Mouse (Mus musculus) CD8-positive naive resting alpha-beta T cell, adult 2 months (primary cell): Measurements from ENCODE around the gene Slc22a6.
A peak's percentile ranks its signal among the peaks of the same experiment; 100 is the strongest.

ENCODE experiments used
- DNase-seq, 2 experiments: peaks; one replicate each; pipeline ENCODE4 v3.0.0; 2022; ENCODE audit warnings: low read depth in 2 of 2, low spot score in 2 of 2

Gene Slc22a6

DNA sequence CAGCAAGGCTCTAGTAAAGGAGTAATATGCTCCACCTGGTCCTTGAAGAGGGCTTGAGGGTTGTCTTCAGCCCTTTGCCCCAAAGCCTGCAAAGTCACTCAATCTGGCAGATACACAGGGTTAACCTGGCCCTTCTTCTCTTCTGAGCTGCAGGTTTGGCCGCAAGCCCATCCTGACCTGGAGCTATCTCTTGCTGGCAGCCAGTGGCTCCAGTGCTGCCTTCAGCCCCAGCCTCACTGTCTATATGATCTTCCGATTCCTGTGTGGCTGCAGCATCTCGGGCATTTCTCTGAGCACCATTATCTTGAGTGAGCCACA, 12.6 kb upstream of the Slc22a6 start:
- no peak for DNase-seq

DNA sequence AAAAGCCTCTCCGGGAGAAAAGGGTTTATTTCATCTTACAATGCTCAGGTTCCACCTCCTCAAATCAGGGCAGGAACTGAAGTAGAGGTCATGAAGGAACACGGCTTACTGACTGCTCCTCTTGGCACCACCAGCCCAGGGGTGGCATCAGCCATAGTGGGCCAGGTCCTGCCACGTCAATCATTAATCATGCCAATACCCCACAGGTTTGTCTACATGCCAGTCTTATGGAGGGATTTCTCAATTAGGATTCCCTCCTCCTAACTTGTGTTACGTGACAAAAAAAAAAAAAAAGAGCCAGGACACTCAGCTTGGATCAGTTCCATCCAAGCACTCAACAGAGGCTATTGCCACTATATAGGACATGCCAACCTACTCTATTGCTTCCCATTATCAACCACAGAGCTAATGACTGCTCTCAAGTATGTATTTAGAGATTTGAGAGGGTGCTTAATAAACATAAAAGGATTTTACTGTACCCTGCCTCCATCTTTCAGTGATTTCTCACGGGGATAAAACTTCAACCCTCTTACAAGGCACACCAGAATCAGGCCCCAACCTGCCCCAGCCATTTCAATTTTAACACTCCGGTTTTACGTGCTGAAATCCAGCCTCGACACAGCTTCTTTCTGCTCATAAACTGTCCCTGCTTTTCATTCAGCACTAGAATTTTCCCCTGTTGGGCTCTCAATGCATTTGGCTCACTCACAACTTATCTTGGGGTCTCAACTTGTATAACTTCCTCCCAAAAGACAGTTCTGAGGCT, 6.3 kb upstream of the Slc22a6 start:
- DNase-seq = no peak

DNA sequence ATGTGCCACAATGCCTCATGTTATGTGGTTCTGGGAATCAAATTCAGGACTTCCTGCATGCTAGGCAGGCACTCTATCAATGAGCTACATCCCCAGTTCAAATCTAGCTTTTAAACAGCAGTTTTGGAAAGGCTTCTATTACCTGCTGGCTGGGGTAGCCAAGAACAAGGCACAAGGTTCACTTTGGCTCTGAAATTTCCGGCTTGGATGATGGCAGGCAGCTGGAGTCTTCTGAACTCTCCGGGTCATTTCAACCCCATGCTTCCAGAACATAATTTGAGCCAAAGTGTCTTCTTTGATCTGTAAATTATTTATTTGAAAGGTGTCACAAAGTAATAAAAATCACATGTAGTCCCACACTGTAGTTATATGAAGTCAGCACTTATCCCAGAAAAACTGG, 4.7 kb upstream of the Slc22a6 start:
- no peak for DNase-seq

DNA sequence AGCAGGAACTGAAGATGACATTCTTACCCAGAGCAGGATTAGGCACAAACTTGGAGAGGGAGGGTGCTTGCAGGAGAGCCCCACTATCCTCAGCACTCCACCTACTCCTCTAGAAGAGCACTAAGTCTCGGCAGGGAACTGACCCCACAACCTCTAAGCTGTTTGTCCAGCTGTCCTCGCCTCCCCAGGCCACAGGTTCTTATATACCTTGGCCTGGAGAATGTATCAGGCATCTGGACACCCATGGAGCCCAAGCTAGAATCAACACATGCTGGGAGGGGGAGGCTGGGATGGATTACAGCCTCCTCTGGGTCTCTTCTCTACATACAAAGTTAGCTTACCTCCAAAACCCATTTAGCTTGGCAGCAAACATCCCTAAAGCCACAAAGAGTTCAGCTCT, 3.5 kb upstream of the Slc22a6 start:
- no peak for DNase-seq

DNA sequence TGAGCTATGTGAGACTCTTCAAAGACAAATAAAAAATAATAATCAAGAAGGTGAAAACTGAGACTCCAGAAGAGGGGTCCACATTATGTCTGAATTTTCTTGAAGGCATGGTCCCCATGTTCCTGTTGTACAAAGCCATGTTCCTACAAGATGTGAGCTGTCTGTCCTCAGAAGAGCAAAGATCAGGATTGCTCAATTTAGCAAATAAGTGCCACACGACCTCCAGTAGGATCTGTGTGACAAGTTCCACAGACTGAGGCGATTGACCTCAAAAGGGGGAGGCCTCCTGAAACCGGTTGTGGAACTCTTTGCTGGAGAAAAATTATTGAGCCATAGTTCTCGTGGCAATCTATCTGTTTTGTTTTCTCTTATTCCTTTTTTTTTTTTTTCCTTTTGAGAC, 1.5 kb upstream of the Slc22a6 start:
- no peak for DNase-seq

DNA sequence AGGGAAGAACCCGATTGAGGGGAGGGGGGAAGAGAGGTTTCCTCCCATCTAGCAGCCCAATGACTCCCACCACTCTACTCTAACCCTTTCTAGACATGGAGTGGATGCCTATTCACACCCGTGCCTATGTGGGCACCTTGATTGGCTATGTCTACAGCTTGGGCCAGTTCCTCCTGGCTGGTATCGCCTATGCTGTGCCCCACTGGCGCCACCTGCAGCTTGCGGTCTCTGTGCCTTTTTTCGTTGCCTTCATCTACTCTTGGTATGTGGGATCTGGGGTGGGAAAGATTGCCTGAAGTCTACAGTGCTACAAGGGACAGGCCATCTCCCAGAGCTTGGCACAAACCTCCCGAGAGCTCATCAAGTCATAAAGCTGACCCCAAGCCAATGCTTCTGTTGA, 3.3 kb downstream of the Slc22a6 start:
- DNase-seq = no peak

DNA sequence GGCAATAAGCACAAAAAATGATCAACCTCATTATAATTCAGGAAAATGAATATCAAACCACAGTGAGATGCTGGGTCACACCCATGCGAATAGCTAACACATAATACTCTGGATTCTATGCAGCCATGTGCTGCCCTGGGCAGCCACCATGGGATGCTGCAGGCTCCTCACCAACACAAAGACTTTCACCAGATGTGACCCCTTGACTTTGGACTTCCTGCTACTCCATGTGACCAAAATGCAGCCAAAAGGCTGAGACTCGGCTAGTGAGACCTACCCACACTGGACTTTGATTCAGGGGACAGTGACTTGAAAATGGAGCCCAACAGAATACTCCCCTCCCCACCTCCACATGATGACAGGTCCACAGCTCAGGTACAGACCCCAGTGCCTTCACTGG, 12.4 kb downstream of the Slc22a6 start:
- no peak for DNase-seq

DNA sequence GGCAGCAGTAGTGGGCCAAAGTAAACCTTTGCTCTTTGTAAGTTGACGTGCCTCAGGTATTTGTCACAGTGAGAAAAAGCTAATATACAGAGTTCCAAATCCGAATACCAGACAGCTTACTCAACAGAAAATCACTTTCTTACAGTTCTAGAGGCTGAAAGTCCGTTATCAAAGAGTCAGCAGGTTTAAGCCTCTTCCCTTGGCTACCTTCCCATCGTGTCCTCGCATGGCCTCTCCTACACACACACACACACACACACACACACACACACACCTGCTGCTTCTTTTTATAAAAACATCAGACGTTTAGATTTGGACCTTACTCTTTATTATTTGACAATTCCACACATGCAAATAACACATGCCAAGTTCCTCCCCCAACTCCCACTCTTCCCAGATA, 13.0 kb downstream of the Slc22a6 start:
- no peak for DNase-seq

DNA sequence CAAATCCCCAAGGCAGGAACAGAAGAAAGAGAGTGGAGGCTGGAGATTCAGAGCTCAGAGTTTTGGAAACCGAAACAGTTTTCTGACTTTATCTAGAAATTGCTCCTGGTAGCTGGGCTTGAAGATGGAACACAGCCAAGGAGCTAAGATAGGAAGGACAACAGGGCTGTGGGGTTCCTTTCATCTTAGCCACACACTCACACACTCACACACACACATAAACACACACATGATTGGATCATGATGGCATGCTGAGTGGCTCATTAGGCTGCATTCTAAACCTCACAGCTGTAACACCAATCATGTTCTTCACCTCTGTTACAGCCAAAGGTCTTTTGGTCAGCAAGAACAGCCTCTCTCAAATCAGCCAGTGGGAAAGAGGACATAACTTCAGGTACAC, 14.2 kb downstream of the Slc22a6 start:
- no peak for DNase-seq

DNA sequence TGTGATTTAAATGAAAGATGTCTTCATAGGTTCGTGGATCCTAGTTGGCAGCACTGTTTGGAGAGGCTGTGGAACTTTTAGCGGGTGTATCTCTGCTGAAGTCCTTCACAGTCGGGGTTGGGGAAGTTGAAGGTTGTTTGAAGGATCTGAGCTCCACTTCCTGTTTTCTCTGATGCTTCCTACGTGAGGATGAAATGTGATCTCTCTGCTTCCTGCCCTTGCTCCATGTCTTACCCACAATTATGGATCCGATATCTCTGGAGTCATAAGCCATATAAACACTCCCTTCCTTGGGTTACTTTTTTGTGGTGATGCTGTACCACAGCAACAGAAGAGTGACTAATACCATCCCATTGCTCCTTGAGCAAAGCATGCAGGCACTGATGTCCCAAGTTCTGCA, 24.2 kb downstream of the Slc22a6 start:
- DNase-seq = no peak

DNA sequence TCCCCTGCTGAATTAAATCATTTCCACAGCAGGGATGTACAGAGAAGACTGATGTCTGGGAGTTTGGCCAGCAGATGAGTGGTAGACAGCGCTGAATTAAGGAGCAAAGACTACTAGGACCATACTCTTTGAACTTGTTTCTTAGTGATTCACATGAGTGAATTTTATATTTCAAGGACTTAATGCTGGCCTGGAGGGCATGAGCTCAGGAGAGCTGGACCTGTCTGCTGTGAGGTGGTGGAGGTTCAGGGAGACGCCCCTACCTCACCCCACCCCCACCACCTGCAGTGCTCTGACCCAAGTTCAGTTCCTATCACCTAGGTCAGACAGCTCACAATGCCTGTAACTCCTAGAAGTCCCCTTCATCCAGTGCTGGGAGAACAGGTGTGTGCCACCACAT, 28.6 kb downstream of the Slc22a6 start:
- DNase-seq = no peak

DNA sequence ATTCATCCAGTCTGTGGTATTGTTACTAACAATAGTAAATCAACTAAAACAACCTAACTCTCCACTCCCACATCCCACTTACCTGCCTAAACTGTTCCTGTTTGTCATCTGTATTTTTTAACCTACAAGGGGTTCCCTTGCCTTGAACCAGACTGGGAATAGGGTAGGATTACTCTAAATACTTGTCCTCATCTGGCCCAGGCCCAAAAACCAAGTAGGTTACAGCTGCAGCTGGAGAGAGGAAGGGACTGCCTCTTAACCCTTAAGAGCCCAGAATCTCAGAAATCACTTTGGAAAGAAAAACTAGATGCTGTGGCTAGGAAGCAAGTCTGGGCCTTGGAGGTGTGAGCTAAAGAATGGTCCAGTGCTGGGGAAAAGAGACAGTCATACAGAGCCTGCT, 38.0 kb downstream of the Slc22a6 start:
- no peak for DNase-seq

DNA sequence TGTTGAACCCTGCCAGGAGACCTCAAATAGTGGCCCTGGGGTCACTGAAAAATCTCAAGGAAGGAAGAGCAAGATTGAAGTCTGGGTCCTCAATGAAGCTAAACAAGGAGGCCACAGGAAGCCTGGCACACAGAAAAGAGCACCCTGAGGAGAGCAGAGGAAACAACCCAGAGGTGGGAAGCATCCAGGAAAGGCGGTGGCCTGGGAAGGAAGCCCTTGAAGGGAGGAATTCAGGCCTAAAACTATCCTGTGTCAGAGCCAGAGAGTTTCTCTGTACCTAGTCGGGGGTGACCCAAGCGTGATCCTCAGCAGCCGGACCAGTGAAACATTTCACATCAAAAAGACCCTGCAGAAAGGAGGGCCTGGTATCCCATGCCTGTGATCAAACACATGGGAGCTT, 38.5 kb downstream of the Slc22a6 start:
- no peak for DNase-seq

DNA sequence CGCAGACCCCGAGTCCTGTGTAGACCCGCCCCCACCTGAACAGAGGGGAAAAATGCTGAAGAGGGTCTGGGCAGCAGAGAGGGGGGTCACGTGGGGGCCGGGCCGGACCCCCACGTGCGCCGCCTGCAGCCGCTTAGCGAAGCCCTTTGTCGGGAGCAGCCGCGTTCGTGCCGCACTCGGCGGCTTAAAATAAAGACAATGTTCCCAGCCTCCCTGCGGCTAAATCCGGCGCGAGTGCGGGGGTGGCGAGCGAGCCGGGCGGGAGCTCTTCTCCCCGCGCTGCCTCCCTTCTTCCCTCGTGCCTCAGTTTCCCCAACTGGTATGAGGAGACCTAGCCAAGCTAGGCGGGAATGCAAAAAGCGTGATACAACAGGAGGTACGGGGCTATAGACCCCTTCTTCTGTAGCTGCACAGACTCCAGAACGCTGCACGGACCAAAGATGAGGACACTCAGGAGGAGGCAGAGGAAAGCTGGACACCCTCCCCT, 44.0 kb downstream of the Slc22a6 start:
- no peak for DNase-seq

DNA sequence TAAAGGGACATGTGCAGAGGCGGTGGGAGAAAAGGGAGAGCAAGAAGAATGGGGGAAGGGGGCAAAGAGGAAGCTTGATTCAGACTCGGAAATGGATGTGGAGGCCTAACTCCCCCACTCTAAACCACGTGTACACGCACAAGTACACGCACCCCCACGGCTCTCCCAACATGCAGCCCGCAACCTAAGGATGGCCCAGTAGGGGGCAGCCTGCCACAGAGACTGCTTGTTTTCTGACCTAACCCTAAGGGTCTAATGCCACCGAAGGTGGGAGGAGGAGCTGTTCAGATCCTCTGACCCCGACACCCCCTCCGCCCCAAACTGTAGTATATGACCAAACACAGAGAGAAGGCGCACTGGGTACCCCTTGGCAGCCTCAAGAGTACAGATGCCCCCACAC, 44.5 kb downstream of the Slc22a6 start:
- peak; percentile 10 to 43 for DNase-seq

DNA sequence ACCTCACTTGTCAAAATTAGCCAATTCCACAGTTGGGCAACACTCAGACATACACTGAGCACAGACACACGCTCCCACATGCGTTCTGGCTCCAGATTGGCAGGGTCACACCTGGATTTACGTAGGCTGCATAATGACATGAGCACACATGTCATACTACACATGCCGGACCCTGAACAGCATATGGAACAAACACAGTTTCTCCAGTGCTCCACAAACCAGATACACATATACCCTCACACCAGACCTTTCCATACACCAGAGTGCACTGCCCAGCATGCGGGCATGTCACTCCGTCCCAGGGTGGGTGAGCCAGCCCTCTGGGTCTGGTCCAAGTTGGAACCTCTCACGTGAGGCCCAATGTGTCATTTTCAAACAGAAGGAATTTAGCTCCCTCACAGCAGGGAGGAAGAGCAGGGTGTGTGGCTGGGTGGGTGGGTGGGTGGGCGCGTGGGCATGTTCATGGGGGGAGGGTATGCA, 45.6 kb downstream of the Slc22a6 start, which contains the start of gene Chrm1:
Gene Chrm1, plus strand, starts transcription at position 430 of the 480 bp plus-strand sequence.
- DNase-seq = no peak

DNA sequence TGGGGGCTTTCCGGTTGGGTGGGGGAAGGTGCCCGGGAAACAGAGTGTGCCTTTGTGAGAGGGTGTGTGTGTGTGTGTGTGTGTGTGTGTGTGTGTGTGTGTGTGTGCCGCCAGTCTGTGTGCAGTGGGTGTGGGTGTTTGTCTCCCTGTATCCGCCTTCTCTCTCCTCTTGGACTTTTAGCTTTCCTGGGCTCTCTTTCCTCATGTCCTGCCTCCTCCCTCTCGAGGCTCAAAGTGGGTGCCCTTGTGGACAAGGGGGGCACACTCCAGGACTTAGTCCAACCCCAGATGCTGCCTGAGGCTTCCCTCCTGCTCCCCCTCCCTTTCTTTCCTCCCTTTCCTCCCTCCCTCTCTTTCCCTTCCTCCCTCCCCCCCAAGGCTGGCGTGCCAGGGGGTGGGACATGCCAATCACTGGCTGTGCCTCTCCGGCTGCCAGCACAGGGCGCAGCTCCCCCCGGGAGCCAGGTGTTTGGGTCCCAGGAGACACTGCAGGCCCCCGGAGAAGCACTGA, 46.1 kb downstream of the Slc22a6 start:
- no peak for DNase-seq

DNA sequence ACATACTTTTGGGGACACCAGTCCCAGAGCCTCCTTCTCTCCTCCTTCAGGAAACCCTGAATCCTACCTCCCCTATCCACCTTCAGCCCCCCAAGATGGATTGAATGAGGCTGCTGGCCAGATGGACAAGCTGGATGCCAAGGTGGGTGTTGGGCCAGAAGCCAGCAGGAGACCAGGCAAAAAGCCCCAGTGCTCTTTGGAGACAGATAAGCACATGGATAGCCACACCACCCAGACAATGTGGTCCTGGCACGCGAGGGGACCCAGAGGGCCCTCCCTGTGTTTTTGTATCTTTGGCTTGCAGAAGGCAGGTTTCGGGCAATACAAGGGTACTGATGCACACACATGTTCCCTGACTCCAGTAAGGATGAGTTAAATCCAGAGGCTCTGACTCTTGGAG, 47.0 kb downstream of the Slc22a6 start:
- DNase-seq = no peak

DNA sequence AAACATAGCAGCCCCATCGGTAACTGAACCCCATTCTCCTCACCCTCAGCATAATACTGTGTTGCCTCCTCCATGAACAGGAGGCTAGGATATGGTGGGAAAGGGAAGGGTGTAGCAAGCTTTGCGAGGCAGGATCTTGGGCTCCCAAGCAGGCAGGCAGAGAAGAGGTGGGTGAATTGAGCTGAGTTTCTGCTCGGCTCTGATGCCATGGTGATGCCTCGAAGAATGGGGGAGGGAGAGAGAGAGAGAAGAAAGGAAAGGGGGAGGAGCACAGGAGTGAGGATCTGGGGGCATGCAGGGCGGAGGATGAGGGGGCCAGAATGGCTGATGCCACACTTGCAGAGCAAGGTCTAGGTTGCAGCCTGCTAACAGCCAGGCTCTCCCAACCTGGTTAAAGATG, 47.9 kb downstream of the Slc22a6 start:
- DNase-seq = no peak

DNA sequence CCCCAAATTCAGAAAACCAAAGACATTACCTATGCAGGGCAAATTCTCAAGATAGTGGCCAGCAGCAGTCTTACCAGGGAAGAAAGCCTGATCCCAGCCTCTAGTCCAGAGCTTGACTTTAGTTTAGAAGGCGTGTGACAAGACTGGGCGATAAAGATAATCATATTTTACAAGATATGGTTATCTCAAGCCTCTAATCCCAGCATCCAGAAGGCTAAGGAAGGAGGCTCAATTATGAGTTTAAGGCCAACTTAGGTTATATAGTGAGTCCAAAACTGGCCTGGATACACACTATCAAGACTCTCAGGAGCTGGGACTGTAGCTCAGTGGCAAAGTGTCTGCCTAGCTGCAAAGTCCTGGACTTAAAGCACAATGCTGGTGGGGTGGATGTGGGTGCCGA, 55.0 kb downstream of the Slc22a6 start:
- no peak for DNase-seq

DNA sequence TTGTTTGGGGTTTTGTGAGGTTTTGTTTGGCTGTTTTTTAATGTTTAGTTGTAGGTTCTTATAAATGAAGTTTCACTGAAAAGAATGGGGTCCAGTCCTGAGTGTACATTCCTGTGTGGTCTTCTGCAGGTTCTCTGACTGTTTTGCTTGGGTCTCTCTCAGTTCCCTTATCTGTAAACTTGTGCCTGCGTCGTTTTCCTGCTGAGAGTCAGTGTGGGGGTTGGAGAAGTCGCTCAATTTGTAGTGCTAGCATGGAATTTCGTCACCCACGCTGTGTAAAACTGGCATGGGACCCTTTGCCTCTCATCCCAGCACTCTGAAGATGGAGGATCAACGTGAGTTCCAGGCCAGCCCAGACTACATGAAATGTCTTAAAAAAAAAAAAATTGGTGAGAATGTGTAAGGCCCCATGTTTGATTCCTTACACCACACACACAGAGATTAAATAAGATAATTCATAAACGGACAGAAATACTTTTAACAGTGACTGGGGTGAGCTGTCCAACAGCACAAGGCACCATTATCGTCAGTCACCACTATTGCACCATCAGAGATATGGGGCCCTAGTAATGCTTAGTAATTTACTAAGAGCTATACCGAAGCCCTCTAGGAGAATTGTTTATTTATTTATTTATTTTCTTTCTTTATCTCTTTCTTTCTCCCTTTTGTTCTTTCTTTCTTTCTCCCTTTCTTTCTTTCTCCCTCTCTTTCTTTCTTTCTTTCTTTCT, 55.7 kb downstream of the Slc22a6 start:
- DNase-seq = no peak
